Mouse (Mus musculus) cerebellum, adult 2 months (tissue): Measurements from ENCODE around the gene Bicra. TPM values are rescaled to one million over a fixed set of nuclear protein-coding genes. Genes with fewer than 3 reads are reported as not detected.

ENCODE experiments used
- DNase-seq, 2 experiments: peaks; one replicate each; pipeline ENCODE4 v3.0.0; 2021
- H3K27ac ChIP-seq: fragments of 200-500 bp; 2 replicates; pipeline ENCODE4 v1.5.1; 2012; ENCODE audit warnings: low read length, control low read depth, inconsistent platforms; ENCODE audit not compliant: insufficient read depth
- H3K27me3 ChIP-seq: fragments of 200-500 bp; 2 replicates; pipeline ENCODE4 v1.6.1; 2012; ENCODE audit warnings: inconsistent platforms, mild to moderate bottlenecking, low read length, moderate library complexity; ENCODE audit not compliant: control insufficient read depth, insufficient read depth
- H3K4me1 ChIP-seq: fragments of 200-500 bp; 2 replicates; pipeline ENCODE4 v1.6.1; 2011; ENCODE audit warnings: low read length; ENCODE audit not compliant: control insufficient read depth, insufficient read depth
- H3K4me3 ChIP-seq: fragments of 200-500 bp; replicated peaks from 2 replicates; pipeline ENCODE3; 2011; ENCODE audit warnings: mild to moderate bottlenecking, low read depth, low read length, control low read depth; ENCODE audit not compliant: insufficient read depth
- CTCF ChIP-seq: fragments of 200-500 bp; IDR thresholded peaks from 2 replicates; pipeline ENCODE4 v1.5.1; 2011; ENCODE audit warnings: low read depth, mild to moderate bottlenecking, control low read depth, low read length, moderate library complexity, borderline replicate concordance; ENCODE audit not compliant: insufficient read depth
- POLR2A ChIP-seq: fragments of 200-500 bp; IDR thresholded peaks from 2 replicates; pipeline ENCODE4 v1.6.1; 2011; ENCODE audit warnings: low read length, control low read depth, borderline replicate concordance; ENCODE audit not compliant: insufficient read depth
- WGBS: fragments of 180-500 bp; shearing (Covaris S2); methylation state at CpG from one replicate; pipeline ENCODE4 v1.1.7; 2018; 5-methylcytosine and 5-hydroxymethylcytosine counted together
- polyA plus RNA-seq: library from polyadenylated mRNA; depleted of rRNA; stranded (reverse); fragments of >200 nt; gene quantifications from 2 replicates; pipeline ENCODE4 v1.2.3, GENCODE M21; 2012

Bicra gene
- polyA plus RNA-seq, 1 experiment, result 12.3 TPM

- no peak for DNase-seq
- H3K4me3 ChIP-seq, result no peak overlapping the region
- peaks cover 14% of the 10 kb centered on the region for H3K4me1 ChIP-seq
- 74% methylated on average over 8 of the region's 8 CpGs for WGBS
- no peaks in the 10 kb centered on the region for H3K27me3 ChIP-seq
- H3K27ac ChIP-seq, result no peak overlapping the region
- TF ChIP-seq POLR2A (no peak), CTCF (no peak)
Measured at GRCm38 (mm10) chr7:16033580-16034461, 13.9 kb downstream of the Bicra start.

- WGBS, result 49% methylated on average over 1 of the region's 1 CpGs
- Histone ChIP-seq H3K27ac (no peak overlapping the region), H3K27me3 (no peaks in the 10 kb centered on the region), H3K4me3 (no peak overlapping the region), H3K4me1 (peaks cover 22% of the 10 kb centered on the region)
- no peak for DNase-seq
- no peak for TF ChIP-seq CTCF
- no peak for TF ChIP-seq POLR2A
Measured at GRCm38 (mm10) chr7:16033059-16033458, 14.7 kb downstream of the Bicra start.

GRCm38 (mm10) chr7:16031072-16031471, 16.6 kb downstream of the Bicra start:
- H3K4me3 ChIP-seq, result no peak overlapping the region
- H3K4me1 ChIP-seq, result peaks cover 29% of the 10 kb centered on the region
- TF ChIP-seq CTCF, result no peak
- TF ChIP-seq POLR2A, result no peak
- no peaks in the 10 kb centered on the region for H3K27me3 ChIP-seq
- DNase-seq, result no peak
- H3K27ac ChIP-seq, result no peak overlapping the region
- 89% methylated on average over 4 of the region's 4 CpGs for WGBS

- Histone ChIP-seq H3K4me1 (peaks cover 21% of the 10 kb centered on the region), H3K27me3 (no peaks in the 10 kb centered on the region), H3K27ac (peak overlapping the region; percentile 78), H3K4me3 (no peak overlapping the region)
- no peak for TF ChIP-seq POLR2A
- peak; percentile 31; the same call in 1 of the 2 replicates for TF ChIP-seq CTCF
- DNase-seq, result no peak
- 13% methylated on average over 6 of the region's 6 CpGs for WGBS
Measured at GRCm38 (mm10) chr7:16028102-16028927, 19.4 kb downstream of the Bicra start.

DNA sequence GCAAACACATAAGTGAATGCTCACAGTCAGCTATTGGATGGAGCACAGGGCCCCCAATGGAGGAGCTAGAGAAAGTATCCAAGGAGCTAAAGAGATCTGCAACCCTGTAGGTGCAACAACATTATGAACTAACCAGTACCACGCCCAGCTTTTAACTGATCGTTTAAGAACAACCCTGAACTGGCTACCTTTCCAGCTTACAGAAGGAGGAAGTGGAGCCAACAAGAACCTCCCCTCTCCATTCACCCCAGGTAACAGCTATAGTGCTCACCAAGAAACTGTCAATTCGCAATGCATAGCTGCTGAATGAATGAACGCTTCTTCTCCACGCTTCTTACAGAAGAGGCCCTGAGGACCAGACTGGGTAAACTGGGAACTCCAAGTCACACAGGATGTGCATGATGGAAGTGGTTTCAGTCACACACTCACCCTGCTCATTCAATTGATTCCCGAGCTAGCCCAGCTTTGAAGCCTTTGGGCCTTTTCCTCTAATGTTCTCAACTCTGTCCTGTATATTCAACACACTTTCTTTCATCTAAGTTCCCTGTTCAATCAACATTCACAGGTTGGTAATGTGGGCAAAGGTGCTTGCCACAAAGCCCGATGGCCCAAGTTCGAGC, 23.0 kb downstream of the Bicra start:
- DNase-seq, result no peak
- WGBS, result 88% methylated on average over 8 of the region's 8 CpGs

DNA sequence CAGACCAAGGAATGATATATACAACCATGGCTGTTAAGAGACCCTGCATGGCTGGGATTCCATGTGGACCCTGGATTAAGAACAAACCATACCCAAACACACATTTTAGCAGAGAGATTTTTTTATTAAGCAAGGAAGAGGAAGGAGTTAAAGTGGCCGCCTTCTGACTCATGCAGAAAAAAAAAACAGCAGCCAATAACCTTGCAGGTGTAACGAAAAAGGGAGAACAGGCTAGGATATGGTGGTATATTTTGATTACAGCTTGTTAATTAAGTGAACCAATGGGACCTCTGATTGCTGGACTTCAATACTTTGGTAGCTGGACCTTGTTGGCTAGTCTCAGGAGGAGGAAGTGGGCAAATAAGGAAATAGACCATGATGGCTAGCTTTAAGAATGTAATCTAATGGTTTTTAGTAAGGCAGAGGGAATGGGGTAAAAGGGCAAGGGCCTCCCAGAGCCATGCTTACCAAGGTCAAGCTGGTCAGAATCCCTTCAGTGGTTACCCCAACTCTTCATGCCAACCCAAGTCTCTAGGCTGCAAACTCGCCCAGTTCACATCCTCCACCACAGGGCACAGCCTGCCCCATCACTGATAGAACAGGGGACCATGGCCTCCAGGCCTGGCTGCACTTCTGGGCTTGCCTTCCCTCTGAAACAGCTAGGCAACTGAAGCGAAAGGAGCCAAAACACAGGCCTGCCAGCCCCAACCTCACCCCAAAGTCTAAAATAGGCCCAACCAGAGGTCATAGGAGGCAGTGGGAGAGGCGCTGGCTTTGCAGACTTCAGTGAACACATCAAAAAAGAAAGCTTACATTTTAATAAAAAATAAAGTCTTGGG, 28.2 kb downstream of the Bicra start:
- DNase-seq, result no peak
- Histone ChIP-seq H3K27me3 (no peaks in the 10 kb centered on the region), H3K4me3 (no peak overlapping the region), H3K27ac (no peak overlapping the region), H3K4me1 (peaks cover 10% of the 10 kb centered on the region)
- 88% methylated on average over 5 of the region's 5 CpGs for WGBS
- TF ChIP-seq CTCF, result no peak
- TF ChIP-seq POLR2A, result no peak

More for the DNA sequence above, 23.0 kb downstream of the Bicra start:
- Histone ChIP-seq H3K4me1 (peaks cover 21% of the 10 kb centered on the region), H3K4me3 (no peak overlapping the region), H3K27me3 (no peaks in the 10 kb centered on the region), H3K27ac (no peak overlapping the region)
- no peak for TF ChIP-seq CTCF
- TF ChIP-seq POLR2A, result no peak
